Mouse (Mus musculus) liver, postnatal 0 days (tissue): ENCODE results near the gene Szrd1. TPM values are rescaled to one million over a fixed set of nuclear protein-coding genes. Genes with fewer than 3 reads are reported as not detected.

ENCODE experiments used
- ATAC-seq: fragments of 200-750 bp; cut with Nextera tagmentation; 2 replicates; pipeline ENCODE4 v1.8.0; 2017; ENCODE audit warnings: mild to moderate bottlenecking, moderate library complexity
- DNase-seq: peaks from one replicate; pipeline ENCODE4 v3.0.0-alpha.2; 2016
- H3K27ac ChIP-seq: fragments of 300-500 bp; sonication (generic); 2 replicates; pipeline ENCODE4 v1.5.1; 2014; ENCODE audit warnings: antibody characterized with exemption, moderate library complexity, mild to moderate bottlenecking, low read depth
- H3K27me3 ChIP-seq: fragments of 300-500 bp; sonication (generic); 2 replicates; pipeline ENCODE4 v1.6.1; 2014; ENCODE audit warnings: low read length, control low read depth, mixed read lengths; ENCODE audit not compliant: insufficient read depth
- H3K36me3 ChIP-seq: fragments of 300-500 bp; sonication (generic); replicated peaks from 2 replicates; pipeline ENCODE4 v1.6.1; 2014; ENCODE audit warnings: mild to moderate bottlenecking, control low read depth, low read length, moderate library complexity, mixed read lengths; ENCODE audit not compliant: insufficient read depth
- H3K4me1 ChIP-seq: fragments of 300-500 bp; sonication (generic); 2 replicates; pipeline ENCODE4 v1.6.1; 2014; ENCODE audit warnings: antibody characterized with exemption, mild to moderate bottlenecking, control low read depth; ENCODE audit not compliant: insufficient read depth
- H3K4me2 ChIP-seq: fragments of 300-500 bp; sonication (generic); 2 replicates; pipeline ENCODE4 v1.6.1; 2014; ENCODE audit warnings: low read depth, mild to moderate bottlenecking, low read length, moderate library complexity, mixed read lengths
- H3K4me3 ChIP-seq: fragments of 300-500 bp; sonication (generic); 2 replicates; pipeline ENCODE4 v1.5.1; 2014; ENCODE audit warnings: low read depth, low read length
- H3K9ac ChIP-seq: fragments of 300-500 bp; sonication (generic); replicated peaks from 2 replicates; pipeline ENCODE4 v1.6.1; 2014; ENCODE audit warnings: mild to moderate bottlenecking, moderate library complexity
- H3K9me3 ChIP-seq: fragments of 300-500 bp; sonication (generic); 2 replicates; pipeline ENCODE4 v1.6.1; 2016; ENCODE audit warnings: mild to moderate bottlenecking, control low read depth, low read length, mixed read lengths
- CTCF ChIP-seq: sonication (generic); IDR thresholded peaks from 2 replicates; pipeline ENCODE4 v1.5.1; 2016; ENCODE audit warnings: antibody characterized with exemption, low read depth
- EP300 ChIP-seq: IDR thresholded peaks from 2 replicates; pipeline ENCODE4 v1.6.1; 2016; ENCODE audit warnings: antibody characterized with exemption, low read depth, mild to moderate bottlenecking
- WGBS: fragments of 180-500 bp; shearing (Covaris S2); extraction: QIAGEN DNeasy Blood & Tissue Kit; methylation state at CpG from one replicate; pipeline ENCODE4 v1.1.7; 2014; ENCODE audit not compliant: insufficient replicate concordance; 5-methylcytosine and 5-hydroxymethylcytosine counted together
- polyA plus RNA-seq: library from polyadenylated mRNA; unstranded; fragments of >200 nt; fragmentation: Nextera tagmentation; extraction: Ambion mirVana; gene quantifications from 2 replicates; pipeline ENCODE4 v1.2.1, GENCODE M21; 2015

The Szrd1 gene
- polyA plus RNA-seq, 1 experiment from 2014 or later = 17.7 TPM

DNA sequence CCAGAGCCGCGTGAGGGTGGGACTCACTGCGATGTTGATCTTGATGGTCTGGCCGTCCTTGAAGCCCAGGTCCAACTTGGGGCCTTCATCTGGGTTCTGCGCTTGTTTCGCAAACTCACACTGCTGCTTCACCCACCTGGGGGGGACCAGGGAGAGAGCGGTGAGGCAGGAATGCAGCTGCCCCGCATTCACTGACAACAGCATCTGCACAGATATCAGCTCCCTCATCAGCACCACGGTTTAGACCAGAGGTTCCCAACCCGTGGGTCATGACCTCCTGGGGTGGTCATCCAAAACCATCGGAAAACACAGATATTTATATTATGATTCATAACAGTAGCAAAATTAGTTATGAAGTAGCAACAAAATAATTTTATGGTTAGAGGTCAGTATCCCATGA is 67.1 kb downstream of the Szrd1 start:
- 87% methylated on average over 11 of the region's 11 CpGs for WGBS

DNA sequence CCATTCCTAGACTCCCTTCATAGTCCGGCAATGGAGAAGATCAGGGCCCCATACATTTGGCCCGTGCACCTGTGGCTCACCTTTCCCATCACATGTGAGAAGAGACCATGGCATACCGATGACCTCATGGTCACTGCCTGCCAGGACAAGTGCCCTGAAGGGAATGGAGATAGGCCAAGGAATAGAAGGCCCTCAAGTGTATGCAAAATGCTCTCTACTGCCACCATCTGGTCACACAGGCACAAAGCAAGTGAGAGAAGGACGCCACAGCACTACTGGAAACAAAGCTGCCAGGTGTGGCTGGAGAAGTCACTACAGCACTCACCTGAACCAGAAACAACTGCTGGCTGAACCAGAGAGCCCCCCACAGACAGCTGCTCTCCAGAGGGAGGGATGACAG is 69.8 kb downstream of the Szrd1 start:
- peaks cover 77% of the 10 kb centered on the region for H3K36me3 ChIP-seq
- H3K27ac ChIP-seq = no peak overlapping the region
- no peak overlapping the region for H3K4me3 ChIP-seq
- DNase-seq (peak; percentile 71), ATAC-seq (no peak)
- whole genome bisulfite sequencing = 60% methylated on average over 4 of the region's 4 CpGs
- no peak for TF ChIP-seq EP300
- TF ChIP-seq CTCF = peak; percentile 96
- H3K27me3 ChIP-seq = no peaks in the 10 kb centered on the region
- H3K4me2 ChIP-seq = no peak overlapping the region
- no peak overlapping the region for H3K9ac ChIP-seq
- H3K9me3 ChIP-seq = no peaks in the 10 kb centered on the region
- peaks cover 27% of the 10 kb centered on the region for H3K4me1 ChIP-seq

More for the DNA sequence above, 67.1 kb downstream of the Szrd1 start:
- ATAC-seq (no peak), DNase-seq (no peak)
- H3K27me3 ChIP-seq = no peaks in the 10 kb centered on the region
- peaks cover 46% of the 10 kb centered on the region for H3K4me1 ChIP-seq
- H3K4me2 ChIP-seq = no peak overlapping the region
- H3K27ac ChIP-seq = no peak overlapping the region
- TF ChIP-seq CTCF (no peak), EP300 (no peak)
- H3K36me3 ChIP-seq = peaks cover 60% of the 10 kb centered on the region
- no peaks in the 10 kb centered on the region for H3K9me3 ChIP-seq
- H3K9ac ChIP-seq = no peak overlapping the region
- no peak overlapping the region for H3K4me3 ChIP-seq

DNA sequence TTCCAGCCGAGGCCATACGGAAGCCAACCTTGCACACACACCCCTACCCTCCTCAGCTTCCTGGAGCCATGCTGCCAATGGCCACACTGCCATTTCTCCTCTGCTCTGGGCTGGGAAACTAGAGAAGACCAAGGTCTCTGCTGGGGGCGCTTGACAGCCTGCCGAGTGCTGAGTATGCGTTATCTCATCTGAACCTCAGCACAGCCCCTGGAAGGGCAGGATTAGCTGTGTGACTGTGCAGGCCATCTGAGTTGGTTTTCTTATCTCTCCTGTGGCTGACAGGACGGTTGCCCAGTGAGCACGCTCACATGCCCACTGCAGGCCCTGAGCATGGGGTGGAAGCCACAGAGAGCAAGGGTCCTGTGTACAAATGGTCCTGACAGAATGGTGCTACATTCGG is 70.9 kb downstream of the Szrd1 start:
- H3K27me3 ChIP-seq = no peaks in the 10 kb centered on the region
- no peak overlapping the region for H3K4me2 ChIP-seq
- H3K36me3 ChIP-seq = peaks cover 77% of the 10 kb centered on the region
- 0 out of 2 replicates have a peak overlapping the region, but pooled peaks have one; percentile 29 for H3K27ac ChIP-seq
- H3K4me3 ChIP-seq = no peak overlapping the region
- WGBS = 56% methylated on average over 8 of the region's 8 CpGs
- no peak for TF ChIP-seq CTCF
- peak; percentile 86 for TF ChIP-seq EP300
- no peaks in the 10 kb centered on the region for H3K9me3 ChIP-seq
- peak; percentile 40 for DNase-seq
- ATAC-seq = peak; percentile 67
- H3K4me1 ChIP-seq = peaks cover 17% of the 10 kb centered on the region
- no peak overlapping the region for H3K9ac ChIP-seq

DNA sequence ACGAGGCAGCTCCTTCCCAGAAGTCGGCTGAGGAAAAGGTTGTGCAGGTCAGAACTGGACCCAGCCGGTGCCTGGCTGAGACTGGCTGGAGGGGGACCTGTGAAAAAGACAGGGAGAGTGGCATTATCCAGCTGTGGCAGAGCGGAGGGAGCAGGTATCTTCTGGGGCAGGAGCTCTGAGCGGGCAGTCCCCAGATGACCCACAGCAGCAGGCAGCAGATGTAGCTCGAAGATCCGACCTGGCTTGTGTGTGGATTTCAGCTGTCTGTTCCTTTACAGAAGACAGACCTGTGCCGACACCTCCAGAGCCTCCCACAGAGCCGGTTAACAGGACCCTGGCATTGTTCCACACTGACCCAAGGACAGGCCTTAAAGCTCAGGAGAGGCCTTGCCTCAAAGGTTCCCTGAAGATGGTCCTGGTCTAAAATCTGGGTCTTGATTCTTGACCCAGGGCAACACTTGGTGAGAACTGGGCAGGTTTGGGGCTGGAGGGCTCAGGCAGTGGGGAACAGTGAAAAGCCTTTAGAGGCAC is 72.0 kb downstream of the Szrd1 start:
- DNase-seq (no peak), ATAC-seq (no peak)
- Histone ChIP-seq H3K9ac (no peak overlapping the region), H3K4me2 (no peak overlapping the region), H3K4me3 (no peak overlapping the region), H3K27me3 (no peaks in the 10 kb centered on the region), H3K27ac (no peak overlapping the region), H3K36me3 (peaks cover 70% of the 10 kb centered on the region), H3K9me3 (no peaks in the 10 kb centered on the region), H3K4me1 (peaks cover 8% of the 10 kb centered on the region; the same call in 1 of the 2 replicates)
- 84% methylated on average over 9 of the region's 9 CpGs for WGBS
- TF ChIP-seq EP300 (no peak), CTCF (no peak)

- Histone ChIP-seq H3K4me3 (no peak overlapping the region), H3K27ac (no peak overlapping the region), H3K4me2 (no peak overlapping the region), H3K9me3 (no peaks in the 10 kb centered on the region), H3K4me1 (peaks cover 8% of the 10 kb centered on the region; the same call in 1 of the 2 replicates), H3K27me3 (no peaks in the 10 kb centered on the region), H3K36me3 (peaks cover 64% of the 10 kb centered on the region), H3K9ac (no peak overlapping the region)
- ATAC-seq (no peak), DNase-seq (no peak)
- WGBS = 79% methylated on average over 12 of the region's 12 CpGs
- no peak for TF ChIP-seq CTCF
- no peak for TF ChIP-seq EP300
Observed at GRCm38 (mm10) chr4:141066709-141067515, 72.7 kb downstream of the Szrd1 start.

DNA sequence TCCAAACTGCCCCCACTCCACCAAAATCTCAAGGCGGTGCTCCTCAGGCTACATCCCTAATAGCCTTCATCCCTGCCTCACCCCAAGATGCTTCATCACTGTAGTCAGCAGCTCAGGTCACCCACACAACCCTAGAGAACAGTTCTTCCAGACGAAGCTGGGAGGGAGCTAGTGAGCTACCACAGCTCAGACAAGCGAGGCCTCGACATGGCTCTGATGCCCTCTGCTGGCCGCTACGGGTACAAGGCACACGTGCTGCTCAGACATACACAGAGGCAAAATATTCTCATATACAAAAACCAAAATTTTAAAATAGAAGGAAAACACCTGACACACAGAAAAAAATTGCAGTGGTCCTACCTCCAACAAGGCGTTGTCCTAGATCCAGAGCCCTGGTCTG is 74.5 kb downstream of the Szrd1 start:
- ATAC-seq (peak; percentile 14), DNase-seq (peak; percentile 88)
- H3K27ac ChIP-seq = no peak overlapping the region
- H3K4me2 ChIP-seq = no peak overlapping the region
- peaks cover 47% of the 10 kb centered on the region for H3K36me3 ChIP-seq
- H3K9ac ChIP-seq = no peak overlapping the region
- 6% methylated on average over 8 of the region's 8 CpGs for WGBS
- no peaks in the 10 kb centered on the region for H3K27me3 ChIP-seq
- peaks cover 16% of the 10 kb centered on the region for H3K4me1 ChIP-seq
- no peak overlapping the region for H3K4me3 ChIP-seq
- H3K9me3 ChIP-seq = no peaks in the 10 kb centered on the region
- TF ChIP-seq CTCF (peak; percentile 100), EP300 (no peak)
